10 mouse cellular contexts compared by ENCODE assay signal in the genomic region with DNA sequence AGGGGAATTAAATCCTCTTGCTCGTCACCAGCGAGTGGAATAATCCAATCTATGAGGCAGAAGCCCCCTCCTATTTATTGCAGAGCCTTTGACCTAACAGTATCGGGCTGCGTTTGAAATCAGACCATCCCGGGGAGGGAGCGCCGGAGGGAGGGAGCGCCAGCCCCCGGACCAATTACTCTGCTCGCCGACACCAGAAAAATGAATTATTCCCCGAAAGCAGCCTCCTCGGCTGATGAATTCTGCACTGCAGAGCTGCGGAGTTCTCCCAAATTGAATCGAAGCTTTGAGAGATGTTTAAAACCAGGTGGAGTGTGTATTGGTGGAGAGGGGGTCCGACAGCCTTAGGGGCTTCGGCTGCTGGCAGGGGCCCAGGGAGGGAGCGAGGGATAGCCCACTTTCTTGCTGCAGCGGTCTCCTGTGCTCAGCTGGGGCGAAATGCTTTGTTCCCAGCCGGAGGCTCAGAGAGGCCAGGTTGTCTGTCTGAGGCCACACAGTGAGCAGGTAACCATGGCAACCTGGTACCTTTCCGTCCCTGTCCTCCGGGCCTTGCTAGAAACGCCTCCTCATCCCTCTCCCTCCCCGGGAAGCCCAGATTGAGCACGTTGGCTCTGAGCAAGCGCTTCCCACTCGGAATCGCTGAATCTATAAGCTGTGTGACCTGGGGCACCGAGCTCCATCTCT. TPM values are rescaled to one million over a fixed set of nuclear protein-coding genes. Genes with fewer than 3 reads are reported as not detected.
DNase-seq lines count a peak whose midpoint lies in the region; ATAC-seq and TF ChIP-seq lines count a peak whose summit lies in the region.
"Had no signal": no experiment of that assay in that cellular context is flagged by ENCODE, and none has a peak within 500 bp of the region (broad histone marks: within the 10 kb centered on the region; RNA-seq: fewer than 3 reads in every experiment).

No protein-coding gene starts in this region.

- peak overlapping the region; percentile 10; the same call in 1 of the 2 replicates for H3K4me2 ChIP-seq in stomach, embryonic 15.5 days
- no peak overlapping the region for H3K4me2 ChIP-seq in stomach, postnatal 0 days (replicated peaks; ENCODE audit: low read depth)
- peak overlapping the region; percentile 53 for H3K4me2 ChIP-seq in forebrain, embryonic 15.5 days (replicated peaks)
- peak overlapping the region; percentile 45 for H3K4me2 ChIP-seq in limb, embryonic 13.5 days (replicated peaks)

- no peak for DNase-seq in stomach, postnatal 0 days (ENCODE audit: low spot score)
- DNase-seq in telencephalon, adult 2 months (ENCODE audit: low read depth, low spot score): peak; percentile 83
- no peak for DNase-seq in thymus, postnatal 25 days
- no peak for DNase-seq in kidney, postnatal 14 days

- no peak for TF ChIP-seq CTCF in stomach, postnatal 0 days (IDR thresholded peaks at IDR 0.05; ENCODE audit: low read depth)

- H3K36me3 ChIP-seq in stomach, embryonic 15.5 days: no peaks in the 10 kb centered on the region
- no peaks in the 10 kb centered on the region for H3K36me3 ChIP-seq in stomach, postnatal 0 days (ENCODE audit: control insufficient read depth, insufficient read depth, low read length)
- H3K36me3 ChIP-seq in forebrain, embryonic 15.5 days: no peaks in the 10 kb centered on the region
- no peaks in the 10 kb centered on the region for H3K36me3 ChIP-seq in limb, embryonic 13.5 days

- no peak for ATAC-seq in stomach, embryonic 15.5 days (ENCODE audit: insufficient read depth, low FRiP score, low read depth)
- no peak for ATAC-seq in stomach, postnatal 0 days (ENCODE audit: low FRiP score, low TSS enrichment)
- peak; percentile 36; the same call in 1 of the 2 replicates for ATAC-seq in forebrain, embryonic 15.5 days (replicated peaks)
- no peak for ATAC-seq in limb, embryonic 13.5 days (ENCODE audit: low FRiP score, low read depth)
- no peak for ATAC-seq in inflammation-experienced regulatory T-cells, adult 6 months

- H3K9ac ChIP-seq in stomach, embryonic 15.5 days: no peak overlapping the region
- H3K9ac ChIP-seq in stomach, postnatal 0 days (ENCODE audit: low read length): no peak overlapping the region
- peak overlapping the region; percentile 45 for H3K9ac ChIP-seq in forebrain, embryonic 15.5 days (replicated peaks)
- H3K9ac ChIP-seq in limb, embryonic 13.5 days: no peak overlapping the region; the same call in 1 of the 2 replicates

- no peak overlapping the region for H3K4me3 ChIP-seq in stomach, embryonic 15.5 days (replicated peaks)
- no peak overlapping the region for H3K4me3 ChIP-seq in stomach, postnatal 0 days (ENCODE audit: low read depth, low read length)
- peak overlapping the region; percentile 34 for H3K4me3 ChIP-seq in forebrain, embryonic 15.5 days
- peak overlapping the region; percentile 22 for H3K4me3 ChIP-seq in limb, embryonic 13.5 days

- peaks cover 77% of the 10 kb centered on the region for H3K27me3 ChIP-seq in stomach, embryonic 15.5 days (replicated peaks)
- peaks cover 12% of the 10 kb centered on the region; the same call in 1 of the 2 replicates for H3K27me3 ChIP-seq in stomach, postnatal 0 days (ENCODE audit: control insufficient read depth, insufficient read depth, low read length)
- H3K27me3 ChIP-seq in forebrain, embryonic 15.5 days: peaks cover 54% of the 10 kb centered on the region
- H3K27me3 ChIP-seq in limb, embryonic 13.5 days: peaks cover 91% of the 10 kb centered on the region

- peaks cover 3% of the 10 kb centered on the region; the same call in 1 of the 2 replicates for H3K4me1 ChIP-seq in stomach, embryonic 15.5 days
- H3K4me1 ChIP-seq in stomach, postnatal 0 days (replicated peaks; ENCODE audit: control insufficient read depth, insufficient read depth): no peaks in the 10 kb centered on the region
- H3K4me1 ChIP-seq in forebrain, embryonic 15.5 days: peaks cover 14% of the 10 kb centered on the region
- H3K4me1 ChIP-seq in limb, embryonic 13.5 days: peaks cover 7% of the 10 kb centered on the region

- H3K27ac ChIP-seq in stomach, embryonic 15.5 days: no peak overlapping the region
- H3K27ac ChIP-seq in stomach, postnatal 0 days (replicated peaks): no peak overlapping the region
- H3K27ac ChIP-seq in forebrain, embryonic 15.5 days (replicated peaks): peak overlapping the region; percentile 53
- H3K27ac ChIP-seq in limb, embryonic 13.5 days: no peak overlapping the region

- no peak for TF ChIP-seq EP300 in stomach, postnatal 0 days (optimal IDR thresholded peaks at IDR 0.05)

- no peaks in the 10 kb centered on the region for H3K9me3 ChIP-seq in stomach, embryonic 15.5 days
- H3K9me3 ChIP-seq in stomach, postnatal 0 days (ENCODE audit: control insufficient read depth, low read length): no peaks in the 10 kb centered on the region
- H3K9me3 ChIP-seq in forebrain, embryonic 15.5 days: no peaks in the 10 kb centered on the region
- no peaks in the 10 kb centered on the region for H3K9me3 ChIP-seq in limb, embryonic 13.5 days

- WGBS in stomach, embryonic 15.5 days: 3% methylated on average over 30 of the region's 30 CpGs
- 3% methylated on average over 30 of the region's 30 CpGs for WGBS in stomach, postnatal 0 days
- 1% methylated on average over 30 of the region's 30 CpGs for WGBS in forebrain, embryonic 15.5 days
- WGBS in limb, embryonic 13.5 days: under 1% methylated on average over 30 of the region's 30 CpGs

RNA-seq across cellular contexts. Expression of a gene that starts 13.5 kb away (rescaled TPM):
- polyA plus RNA-seq in stomach, embryonic 15.5 days (2015; fragmentation: Nextera tagmentation; extraction: Ambion mirVana): 0.84 and 1.0 TPM in 2 replicates
- polyA plus RNA-seq in stomach, postnatal 0 days (2015; fragmentation: Nextera tagmentation; extraction: Ambion mirVana): 0.55 and 0.76 TPM in 2 replicates
- polyA plus RNA-seq in forebrain, embryonic 15.5 days (2015; fragmentation: Nextera tagmentation; extraction: Ambion mirVana): 4.5 and 4.7 TPM in 2 replicates
- polyA plus RNA-seq in limb, embryonic 13.5 days (2015; fragmentation: Nextera tagmentation; extraction: Ambion mirVana): 5.5 and 5.9 TPM in 2 replicates
- not detected for polyA plus RNA-seq in inflammation-experienced regulatory T-cells, adult 6 months (2017; shearing (Covaris generic))
- polyA plus RNA-seq: liver, embryonic 16.5 days had no signal

RNA-seq across cellular contexts. Expression of a gene that starts 13.7 kb away (rescaled TPM):
- 7.5 and 8.0 TPM in 2 replicates for polyA plus RNA-seq in stomach, embryonic 15.5 days (2015; fragmentation: Nextera tagmentation; extraction: Ambion mirVana)
- 4.1 TPM in 2 replicates for polyA plus RNA-seq in stomach, postnatal 0 days (2015; fragmentation: Nextera tagmentation; extraction: Ambion mirVana)
- 60.7 and 64.6 TPM in 2 replicates for polyA plus RNA-seq in forebrain, embryonic 15.5 days (2015; fragmentation: Nextera tagmentation; extraction: Ambion mirVana)
- polyA plus RNA-seq in limb, embryonic 13.5 days (2015; fragmentation: Nextera tagmentation; extraction: Ambion mirVana): 14.6 and 16.6 TPM in 2 replicates
- 1 to 10 TPM in 2 of 3 experiments, under 1 TPM in 1; 0.44 to 4.3 (median 4.1) TPM for polyA plus RNA-seq in inflammation-experienced regulatory T-cells, adult 6 months (2017; shearing (Covaris generic))

RNA-seq across cellular contexts. Expression of a gene that starts 22.0 kb away (rescaled TPM):
- 13.7 and 14.1 TPM in 2 replicates for polyA plus RNA-seq in stomach, embryonic 15.5 days (2015; fragmentation: Nextera tagmentation; extraction: Ambion mirVana)
- polyA plus RNA-seq in stomach, postnatal 0 days (2015; fragmentation: Nextera tagmentation; extraction: Ambion mirVana): 26.8 and 28.1 TPM in 2 replicates
- 15.6 and 18.0 TPM in 2 replicates for polyA plus RNA-seq in forebrain, embryonic 15.5 days (2015; fragmentation: Nextera tagmentation; extraction: Ambion mirVana)
- 11.9 and 13.0 TPM in 2 replicates for polyA plus RNA-seq in limb, embryonic 13.5 days (2015; fragmentation: Nextera tagmentation; extraction: Ambion mirVana)
- polyA plus RNA-seq in inflammation-experienced regulatory T-cells, adult 6 months (2017; shearing (Covaris generic)): 10 to 100 TPM; 48.0 to 55.6 (median 52.6) TPM

RNA-seq across cellular contexts. Expression of a gene that starts 43.5 kb away (rescaled TPM):
- polyA plus RNA-seq in stomach, embryonic 15.5 days (2015; fragmentation: Nextera tagmentation; extraction: Ambion mirVana): 0.06 and 0.14 TPM in 2 replicates
- 0.01 TPM in 1 of 2 replicates, not detected in the other for polyA plus RNA-seq in stomach, postnatal 0 days (2015; fragmentation: Nextera tagmentation; extraction: Ambion mirVana)
- 21.2 TPM in 2 replicates for polyA plus RNA-seq in forebrain, embryonic 15.5 days (2015; fragmentation: Nextera tagmentation; extraction: Ambion mirVana)
- 0.76 and 0.80 TPM in 2 replicates for polyA plus RNA-seq in limb, embryonic 13.5 days (2015; fragmentation: Nextera tagmentation; extraction: Ambion mirVana)
- not detected for polyA plus RNA-seq in inflammation-experienced regulatory T-cells, adult 6 months (2017; shearing (Covaris generic))
- polyA plus RNA-seq: thymus, postnatal 0 days had no signal

RNA-seq across cellular contexts. Expression of a gene that starts 43.8 kb away (rescaled TPM):
- polyA plus RNA-seq in stomach, embryonic 15.5 days (2015; fragmentation: Nextera tagmentation; extraction: Ambion mirVana): 37.9 and 38.0 TPM in 2 replicates
- 24.6 and 25.0 TPM in 2 replicates for polyA plus RNA-seq in stomach, postnatal 0 days (2015; fragmentation: Nextera tagmentation; extraction: Ambion mirVana)
- polyA plus RNA-seq in forebrain, embryonic 15.5 days (2015; fragmentation: Nextera tagmentation; extraction: Ambion mirVana): 123 and 127 TPM in 2 replicates
- 78.3 and 85.2 TPM in 2 replicates for polyA plus RNA-seq in limb, embryonic 13.5 days (2015; fragmentation: Nextera tagmentation; extraction: Ambion mirVana)
- polyA plus RNA-seq in inflammation-experienced regulatory T-cells, adult 6 months (2017; shearing (Covaris generic)): 10 to 100 TPM; 36.3 to 49.1 (median 39.6) TPM

Comparison
In these comparisons a context has a peak if more than half of its experiments do, and no peak if none do; other contexts are left out.
1. H3K4me3 ChIP-seq: peak in forebrain, embryonic 15.5 days (single experiment) and limb, embryonic 13.5 days (single experiment); none in stomach, embryonic 15.5 days (single experiment) and stomach, postnatal 0 days (single experiment).